Mouse (Mus musculus): ENCODE results near the gene Gdpgp1. TPM values are rescaled to one million over a fixed set of nuclear protein-coding genes. Genes with fewer than 3 reads are reported as not detected.
A peak's percentile ranks its signal among the peaks of the same experiment; 100 is the strongest.

Gdpgp1 gene
- polyA plus RNA-seq (2015; fragmentation: Nextera tagmentation; extraction: Ambion mirVana): 6.5 and 7.4 TPM in 2 replicates

- H3K9ac ChIP-seq (ENCODE audit: low read depth, low read length): peak within 1 kb of the TSS; percentile 79
- 0 out of 2 replicates have a peak, but pooled peaks cover 4% of the 10 kb centered on the region for H3K4me1 ChIP-seq (replicated peaks; ENCODE audit: control insufficient read depth, insufficient read depth, low read length)
- WGBS: under 1% methylated on average over 55 of the region's 56 CpGs
- no peaks in the 10 kb centered on the region for H3K27me3 ChIP-seq (replicated peaks; ENCODE audit: control insufficient read depth, insufficient read depth, low read length)
- H3K9me3 ChIP-seq (ENCODE audit: control insufficient read depth): no peaks in the 10 kb centered on the region
- ATAC-seq: peak; percentile 96
- TF ChIP-seq CTCF (IDR thresholded peaks at IDR 0.05; ENCODE audit: low read depth): peak; percentile 18
- H3K27ac ChIP-seq (ENCODE audit: low read depth, low read length): peak within 1 kb of the TSS; percentile 98
- peak within 1 kb of the TSS; percentile 71 for H3K4me3 ChIP-seq (ENCODE audit: low read depth, low read length)
- peak within 1 kb of the TSS; percentile 88 for H3K4me2 ChIP-seq (replicated peaks; ENCODE audit: low read depth)
- H3K36me3 ChIP-seq (ENCODE audit: control insufficient read depth, insufficient read depth): peaks cover 13% of the 10 kb centered on the region
These were observed at the start of gene Gdpgp1, which contains the start of gene Cib1 for GRCm38 (mm10) chr7:80232489-80233029. Gdpgp1 (plus strand) TSS chr7:80232865. Cib1 (minus strand) TSS chr7:80232813.

GRCm38 (mm10) chr7:80183466-80183865 lies 49.2 kb upstream of the Gdpgp1 start:
- no peaks in the 10 kb centered on the region for H3K36me3 ChIP-seq (ENCODE audit: control insufficient read depth, insufficient read depth)
- H3K4me2 ChIP-seq (replicated peaks; ENCODE audit: low read depth): no peak overlapping the region
- H3K27ac ChIP-seq (ENCODE audit: low read depth, low read length): no peak overlapping the region
- 100% methylated on average over 1 of the region's 1 CpGs for WGBS
- H3K4me3 ChIP-seq (ENCODE audit: low read depth, low read length): no peak overlapping the region
- peaks cover 14% of the 10 kb centered on the region for H3K4me1 ChIP-seq (replicated peaks; ENCODE audit: control insufficient read depth, insufficient read depth, low read length)
- ATAC-seq: no peak
- TF ChIP-seq CTCF (IDR thresholded peaks at IDR 0.05; ENCODE audit: low read depth): no peak
- no peaks in the 10 kb centered on the region for H3K27me3 ChIP-seq (replicated peaks; ENCODE audit: control insufficient read depth, insufficient read depth, low read length)
- no peak overlapping the region for H3K9ac ChIP-seq (ENCODE audit: low read depth, low read length)
- no peaks in the 10 kb centered on the region for H3K9me3 ChIP-seq (ENCODE audit: control insufficient read depth)

- TF ChIP-seq CTCF (IDR thresholded peaks at IDR 0.05; ENCODE audit: low read depth): no peak
- Histone ChIP-seq H3K4me3 (ENCODE audit: low read depth, low read length) (no peak overlapping the region), H3K27me3 (replicated peaks; ENCODE audit: control insufficient read depth, insufficient read depth, low read length) (no peaks in the 10 kb centered on the region), H3K9me3 (ENCODE audit: control insufficient read depth) (no peaks in the 10 kb centered on the region), H3K9ac (ENCODE audit: low read depth, low read length) (no peak overlapping the region), H3K4me2 (replicated peaks; ENCODE audit: low read depth) (no peak overlapping the region), H3K4me1 (replicated peaks; ENCODE audit: control insufficient read depth, insufficient read depth, low read length) (peaks cover 14% of the 10 kb centered on the region), H3K36me3 (ENCODE audit: control insufficient read depth, insufficient read depth) (no peaks in the 10 kb centered on the region), H3K27ac (ENCODE audit: low read depth, low read length) (no peak overlapping the region)
- WGBS: 52% methylated on average over 5 of the region's 5 CpGs
- no peak for ATAC-seq
These were observed 48.7 kb upstream of the Gdpgp1 start for GRCm38 (mm10) chr7:80183969-80184368.

- H3K9me3 ChIP-seq (ENCODE audit: control insufficient read depth): no peaks in the 10 kb centered on the region
- peaks cover 14% of the 10 kb centered on the region for H3K4me1 ChIP-seq (replicated peaks; ENCODE audit: control insufficient read depth, insufficient read depth, low read length)
- H3K4me2 ChIP-seq (replicated peaks; ENCODE audit: low read depth): 0 out of 2 replicates have a peak overlapping the region, but pooled peaks have one; percentile 25
- 39% methylated on average over 4 of the region's 4 CpGs for WGBS
- TF ChIP-seq CTCF (IDR thresholded peaks at IDR 0.05; ENCODE audit: low read depth): no peak
- ATAC-seq: no peak
- H3K4me3 ChIP-seq (ENCODE audit: low read depth, low read length): no peak overlapping the region
- H3K36me3 ChIP-seq (ENCODE audit: control insufficient read depth, insufficient read depth): no peaks in the 10 kb centered on the region
- no peak overlapping the region for H3K9ac ChIP-seq (ENCODE audit: low read depth, low read length)
- no peaks in the 10 kb centered on the region for H3K27me3 ChIP-seq (replicated peaks; ENCODE audit: control insufficient read depth, insufficient read depth, low read length)
- H3K27ac ChIP-seq (ENCODE audit: low read depth, low read length): peak overlapping the region; percentile 90; the same call in 1 of the 2 replicates
These were observed 48.1 kb upstream of the Gdpgp1 start for GRCm38 (mm10) chr7:80184551-80184950.

- 37% methylated on average over 6 of the region's 6 CpGs for WGBS
- H3K9ac ChIP-seq (ENCODE audit: low read depth, low read length): no peak overlapping the region
- peak overlapping the region; percentile 90; the same call in 1 of the 2 replicates for H3K27ac ChIP-seq (ENCODE audit: low read depth, low read length)
- 0 out of 2 replicates have a peak overlapping the region, but pooled peaks have one; percentile 25 for H3K4me2 ChIP-seq (replicated peaks; ENCODE audit: low read depth)
- H3K4me1 ChIP-seq (replicated peaks; ENCODE audit: control insufficient read depth, insufficient read depth, low read length): peaks cover 14% of the 10 kb centered on the region
- no peaks in the 10 kb centered on the region for H3K36me3 ChIP-seq (ENCODE audit: control insufficient read depth, insufficient read depth)
- ATAC-seq: no peak
- no peaks in the 10 kb centered on the region for H3K9me3 ChIP-seq (ENCODE audit: control insufficient read depth)
- H3K27me3 ChIP-seq (replicated peaks; ENCODE audit: control insufficient read depth, insufficient read depth, low read length): no peaks in the 10 kb centered on the region
- no peak for TF ChIP-seq CTCF (IDR thresholded peaks at IDR 0.05; ENCODE audit: low read depth)
- no peak overlapping the region for H3K4me3 ChIP-seq (ENCODE audit: low read depth, low read length)
These were observed 47.7 kb upstream of the Gdpgp1 start for GRCm38 (mm10) chr7:80184968-80185367.

GRCm38 (mm10) chr7:80186021-80186420 lies 46.6 kb upstream of the Gdpgp1 start:
- WGBS: 11% methylated on average over 8 of the region's 8 CpGs
- H3K27me3 ChIP-seq (replicated peaks; ENCODE audit: control insufficient read depth, insufficient read depth, low read length): no peaks in the 10 kb centered on the region
- H3K27ac ChIP-seq (ENCODE audit: low read depth, low read length): peak overlapping the region; percentile 90
- H3K4me3 ChIP-seq (ENCODE audit: low read depth, low read length): peak overlapping the region; percentile 57
- H3K4me1 ChIP-seq (replicated peaks; ENCODE audit: control insufficient read depth, insufficient read depth, low read length): peaks cover 19% of the 10 kb centered on the region
- H3K36me3 ChIP-seq (ENCODE audit: control insufficient read depth, insufficient read depth): no peaks in the 10 kb centered on the region
- H3K9me3 ChIP-seq (ENCODE audit: control insufficient read depth): no peaks in the 10 kb centered on the region
- H3K4me2 ChIP-seq (replicated peaks; ENCODE audit: low read depth): peak overlapping the region; percentile 74
- H3K9ac ChIP-seq (ENCODE audit: low read depth, low read length): peak overlapping the region; percentile 57; the same call in 1 of the 2 replicates
- TF ChIP-seq CTCF (IDR thresholded peaks at IDR 0.05; ENCODE audit: low read depth): no peak
- ATAC-seq: peak; percentile 53

All from intestine, postnatal 0 days (tissue).